Mouse (Mus musculus) midbrain, embryonic 14.5 days (tissue): Measurements from ENCODE around the gene Chadl. TPM values are rescaled to one million over a fixed set of nuclear protein-coding genes. Genes with fewer than 3 reads are reported as not detected.
"Not testable (repeated sequence)": the region's sequence is repeated elsewhere in the genome, so short reads cannot be mapped to it uniquely, and the experiment has no call there.

Source experiments
- ATAC-seq: fragments of 200-750 bp; cut with Nextera tagmentation; 2 replicates; pipeline ENCODE4 v1.8.0; 2017; ENCODE audit warnings: moderate number of reproducible peaks, moderate library complexity; ENCODE audit not compliant: low FRiP score, low TSS enrichment
- DNase-seq: peaks from one replicate; pipeline ENCODE4 v3.0.0-alpha.2; 2015
- H3K27ac ChIP-seq: fragments of 300-500 bp; sonication (generic); replicated peaks from 2 replicates; pipeline ENCODE4 v1.5.1; 2014; ENCODE audit warnings: mild to moderate bottlenecking, low read depth, low read length, moderate library complexity
- H3K27me3 ChIP-seq: fragments of 300-500 bp; sonication (generic); 2 replicates; pipeline ENCODE4 v1.6.1; 2014; ENCODE audit warnings: low read length, control low read depth, mixed read lengths; ENCODE audit not compliant: control insufficient read depth, insufficient read depth
- H3K36me3 ChIP-seq: fragments of 300-500 bp; sonication (generic); 2 replicates; pipeline ENCODE4 v1.6.1; 2014; ENCODE audit warnings: low read length, control low read depth; ENCODE audit not compliant: control insufficient read depth, insufficient read depth
- H3K4me1 ChIP-seq: fragments of 300-500 bp; sonication (generic); 2 replicates; pipeline ENCODE4 v1.6.1; 2014; ENCODE audit warnings: mild to moderate bottlenecking, antibody characterized with exemption, low read length, control low read depth; ENCODE audit not compliant: control insufficient read depth, insufficient read depth
- H3K4me2 ChIP-seq: fragments of 300-500 bp; sonication (generic); 2 replicates; pipeline ENCODE4 v1.6.1; 2014; ENCODE audit warnings: mild to moderate bottlenecking, low read length, moderate library complexity
- H3K4me3 ChIP-seq: fragments of 300-500 bp; sonication (generic); replicated peaks from 2 replicates; pipeline ENCODE4 v1.5.1; 2014; ENCODE audit warnings: low read depth, low read length
- H3K9ac ChIP-seq: fragments of 300-500 bp; sonication (generic); replicated peaks from 2 replicates; pipeline ENCODE4 v1.6.1; 2014; ENCODE audit warnings: mild to moderate bottlenecking, low read length, moderate library complexity
- H3K9me3 ChIP-seq: fragments of 300-500 bp; sonication (generic); 2 replicates; pipeline ENCODE4 v1.6.1; 2016; ENCODE audit warnings: low read length, control low read depth, mixed read lengths; ENCODE audit not compliant: control insufficient read depth
- WGBS: fragments of 180-500 bp; shearing (Covaris S2); extraction: QIAGEN DNeasy Blood & Tissue Kit; methylation state at CpG from one replicate; pipeline ENCODE4 v1.1.7; 2014; 5-methylcytosine and 5-hydroxymethylcytosine counted together
- polyA plus RNA-seq: library from polyadenylated mRNA; unstranded; fragments of >200 nt; fragmentation: Nextera tagmentation; extraction: Ambion mirVana; gene quantifications from 2 replicates; pipeline ENCODE4 v1.2.1, GENCODE M21; 2014

Gene Chadl
- polyA plus RNA-seq, 1 experiment from 2014 or later, result 25.2 TPM

GRCm38 (mm10) chr15:81708991-81709390 lies 11.9 kb upstream of the Chadl start:
- Histone ChIP-seq H3K9ac (no peak overlapping the region), H3K9me3 (no peaks in the 10 kb centered on the region), H3K27ac (no peak overlapping the region), H3K36me3 (peaks cover 94% of the 10 kb centered on the region), H3K4me1 (no peaks in the 10 kb centered on the region), H3K27me3 (no peaks in the 10 kb centered on the region), H3K4me2 (no peak overlapping the region), H3K4me3 (no peak overlapping the region)
- no peak for DNase-seq
- ATAC-seq, result no peak
- 93% methylated on average over 11 of the region's 11 CpGs for WGBS

GRCm38 (mm10) chr15:81703094-81703489 lies 6.0 kb upstream of the Chadl start:
- WGBS, result 86% methylated on average over 3 of the region's 3 CpGs
- DNase-seq, result no peak
- H3K27ac ChIP-seq, result no peak overlapping the region
- no peaks in the 10 kb centered on the region for H3K27me3 ChIP-seq
- ATAC-seq, result no peak
- H3K9me3 ChIP-seq, result no peaks in the 10 kb centered on the region
- H3K4me2 ChIP-seq, result no peak overlapping the region
- H3K9ac ChIP-seq, result no peak overlapping the region
- no peaks in the 10 kb centered on the region for H3K4me1 ChIP-seq
- peaks cover 51% of the 10 kb centered on the region for H3K36me3 ChIP-seq
- H3K4me3 ChIP-seq, result no peak overlapping the region

GRCm38 (mm10) chr15:81702306-81703093 lies 5.4 kb upstream of the Chadl start:
- Histone ChIP-seq H3K4me2 (no peak overlapping the region), H3K27ac (no peak overlapping the region), H3K4me3 (no peak overlapping the region), H3K27me3 (no peaks in the 10 kb centered on the region), H3K9ac (no peak overlapping the region), H3K4me1 (no peaks in the 10 kb centered on the region), H3K36me3 (peaks cover 45% of the 10 kb centered on the region), H3K9me3 (no peaks in the 10 kb centered on the region)
- DNase-seq, result no peak
- WGBS, result 88% methylated on average over 13 of the region's 13 CpGs
- ATAC-seq, result no peak

GRCm38 (mm10) chr15:81701350-81701749 lies 4.3 kb upstream of the Chadl start:
- not testable (repeated sequence) for H3K4me1 ChIP-seq, H3K27ac ChIP-seq, DNase-seq, H3K27me3 ChIP-seq, ATAC-seq, H3K9me3 ChIP-seq, H3K4me2 ChIP-seq, H3K9ac ChIP-seq, H3K4me3 ChIP-seq
- 76% methylated on average over 4 of the region's 4 CpGs for WGBS
- peaks cover 36% of the 10 kb centered on the region for H3K36me3 ChIP-seq

- no peaks in the 10 kb centered on the region for H3K4me1 ChIP-seq
- H3K27me3 ChIP-seq, result no peaks in the 10 kb centered on the region
- H3K4me3 ChIP-seq, result no peak overlapping the region
- no peak overlapping the region for H3K9ac ChIP-seq
- no peak for ATAC-seq
- WGBS, result 83% methylated on average over 8 of the region's 8 CpGs
- no peak overlapping the region for H3K4me2 ChIP-seq
- peaks cover 29% of the 10 kb centered on the region for H3K36me3 ChIP-seq
- no peak for DNase-seq
- H3K9me3 ChIP-seq, result no peaks in the 10 kb centered on the region
- H3K27ac ChIP-seq, result no peak overlapping the region
Measured at GRCm38 (mm10) chr15:81700601-81701000, 3.5 kb upstream of the Chadl start.

- Histone ChIP-seq H3K27ac (no peak overlapping the region), H3K9ac (no peak overlapping the region), H3K36me3 (peaks cover 24% of the 10 kb centered on the region), H3K4me2 (no peak overlapping the region), H3K4me3 (no peak overlapping the region), H3K9me3 (no peaks in the 10 kb centered on the region), H3K27me3 (no peaks in the 10 kb centered on the region), H3K4me1 (no peaks in the 10 kb centered on the region)
- ATAC-seq, result no peak
- no peak for DNase-seq
- 81% methylated on average over 2 of the region's 2 CpGs for WGBS
Measured at GRCm38 (mm10) chr15:81700161-81700560, 3.1 kb upstream of the Chadl start.

GRCm38 (mm10) chr15:81698532-81698931 lies 1.4 kb upstream of the Chadl start:
- ATAC-seq (no peak), DNase-seq (no peak)
- no peak overlapping the region for H3K4me3 ChIP-seq
- peaks cover 8% of the 10 kb centered on the region; the same call in 1 of the 2 replicates for H3K36me3 ChIP-seq
- H3K4me2 ChIP-seq, result no peak overlapping the region
- 67% methylated on average over 2 of the region's 2 CpGs for WGBS
- H3K9me3 ChIP-seq, result no peaks in the 10 kb centered on the region
- H3K4me1 ChIP-seq, result peaks cover 5% of the 10 kb centered on the region
- H3K27me3 ChIP-seq, result peaks cover 8% of the 10 kb centered on the region; the same call in 1 of the 2 replicates
- H3K9ac ChIP-seq, result no peak overlapping the region
- H3K27ac ChIP-seq, result no peak overlapping the region

- Histone ChIP-seq H3K36me3 (0 out of 2 replicates have a peak, but pooled peaks cover 3% of the 10 kb centered on the region), H3K27me3 (peaks cover 15% of the 10 kb centered on the region), H3K4me3 (no peak overlapping the region), H3K4me2 (no peak overlapping the region), H3K9me3 (no peaks in the 10 kb centered on the region), H3K27ac (no peak overlapping the region), H3K4me1 (peaks cover 11% of the 10 kb centered on the region), H3K9ac (no peak overlapping the region)
- 55% methylated on average over 3 of the region's 3 CpGs for WGBS
- ATAC-seq, result no peak
- peak; percentile 66 for DNase-seq
Measured at GRCm38 (mm10) chr15:81697847-81698246, 760 bp upstream of the Chadl start.

- H3K4me1 ChIP-seq, result peaks cover 11% of the 10 kb centered on the region
- peak overlapping the region; percentile 79 for H3K4me2 ChIP-seq
- H3K27ac ChIP-seq, result no peak overlapping the region
- peak overlapping the region; percentile 54 for H3K4me3 ChIP-seq
- WGBS, result 30% methylated on average over 19 of the region's 19 CpGs
- ATAC-seq (no peak), DNase-seq (no peak)
- H3K9me3 ChIP-seq, result no peaks in the 10 kb centered on the region
- no peaks in the 10 kb centered on the region for H3K36me3 ChIP-seq
- H3K9ac ChIP-seq, result peak overlapping the region; percentile 56
- peaks cover 29% of the 10 kb centered on the region for H3K27me3 ChIP-seq
Measured at GRCm38 (mm10) chr15:81694891-81695290, 2.2 kb downstream of the Chadl start.
